Mouse (Mus musculus) MEL (cell line): ENCODE measurements around the gene Gm853. TPM values are rescaled to one million over a fixed set of nuclear protein-coding genes. Genes with fewer than 3 reads are reported as not detected.

ENCODE experiments used
- DNase-seq: peaks from one replicate; pipeline ENCODE4 v3.0.0; 2011; ENCODE audit warnings: low read depth, low spot score
- H3K27ac ChIP-seq: 2 replicates; pipeline ENCODE4 v1.5.1; 2012; ENCODE audit warnings: low read depth, mild to moderate bottlenecking, control low read depth, low read length, moderate library complexity; ENCODE audit not compliant: control insufficient read depth
- H3K27me3 ChIP-seq, 2 experiments: fragments of 150-350 bp in 1 of 2; sonication (generic) in 1 of 2; 2 replicates each; pipeline ENCODE4 v1.6.1; 2012; ENCODE audit warnings: low read length in 2 of 2, mild to moderate bottlenecking in 2 of 2, improper control_type of control experiment in 1 of 2, moderate library complexity in 1 of 2; ENCODE audit not compliant: insufficient read depth in 2 of 2, control insufficient read depth in 1 of 2
- H3K36me3 ChIP-seq, 2 experiments: 2 replicates each; pipeline ENCODE4 v1.6.1; 2012 to 2014; ENCODE audit warnings: low read length in 2 of 2, improper control_type of control experiment in 1 of 2, inconsistent platforms in 1 of 2, mild to moderate bottlenecking in 1 of 2; ENCODE audit not compliant: insufficient read depth in 2 of 2, control insufficient read depth in 1 of 2
- H3K4me1 ChIP-seq, 2 experiments: fragments of 150-350 bp in 1 of 2; sonication (generic) in 1 of 2; 2 replicates each; pipeline ENCODE4 v1.6.1; 2012; ENCODE audit warnings: low read length in 2 of 2, improper control_type of control experiment in 1 of 2, mild to moderate bottlenecking in 1 of 2; ENCODE audit not compliant: insufficient read depth in 2 of 2, control insufficient read depth in 1 of 2
- H3K4me3 ChIP-seq, 2 experiments: fragments of 150-350 bp in 1 of 2; sonication (generic) in 1 of 2; 2 replicates each; pipeline ENCODE4 v1.5.1; 2012; ENCODE audit warnings: low read depth in 2 of 2, low read length in 2 of 2, mild to moderate bottlenecking in 2 of 2, moderate library complexity in 2 of 2, control low read depth in 1 of 2, improper control_type of control experiment in 1 of 2; ENCODE audit not compliant: control insufficient read depth in 1 of 2, insufficient read depth in 1 of 2
- H3K79me2 ChIP-seq: 2 replicates; pipeline ENCODE4 v1.6.1; 2012; ENCODE audit warnings: mild to moderate bottlenecking, low read length, moderate library complexity; ENCODE audit not compliant: control insufficient read depth, poor library complexity, insufficient read depth
- H3K9ac ChIP-seq: 2 replicates; pipeline ENCODE4 v1.6.1; 2012; ENCODE audit warnings: low read depth, mild to moderate bottlenecking, control low read depth, low read length, moderate library complexity; ENCODE audit not compliant: control insufficient read depth, poor library complexity, severe bottlenecking
- H3K9me3 ChIP-seq: fragments of 150-350 bp; sonication (generic); replicated peaks from 2 replicates; pipeline ENCODE4 v1.6.1; 2012; ENCODE audit warnings: mild to moderate bottlenecking, low read length, improper control_type of control experiment, moderate library complexity; ENCODE audit not compliant: insufficient read depth
- BHLHE40 ChIP-seq: IDR thresholded peaks from 2 replicates; pipeline ENCODE4 v1.6.1; 2012; ENCODE audit warnings: low read depth, mild to moderate bottlenecking, inconsistent platforms, low read length, improper control_type of control experiment, borderline replicate concordance
- ETS1 ChIP-seq: IDR thresholded peaks from 2 replicates; pipeline ENCODE4 v1.6.1; 2012; ENCODE audit warnings: low read depth, mild to moderate bottlenecking, inconsistent platforms, low read length, improper control_type of control experiment, moderate library complexity
- HCFC1 ChIP-seq: IDR thresholded peaks from 2 replicates; pipeline ENCODE4 v1.6.1; 2012; ENCODE audit warnings: low read depth, mild to moderate bottlenecking, inconsistent platforms, low read length, improper control_type of control experiment, moderate library complexity
- MAFK ChIP-seq: IDR thresholded peaks from 2 replicates; pipeline ENCODE4 v1.6.1; 2011; ENCODE audit warnings: low read depth, mild to moderate bottlenecking, low read length, improper control_type of control experiment, borderline replicate concordance
- MAX ChIP-seq: IDR thresholded peaks from 2 replicates; pipeline ENCODE4 v1.6.1; 2011; ENCODE audit warnings: low read length, improper control_type of control experiment
- MAZ ChIP-seq: IDR thresholded peaks from 2 replicates; pipeline ENCODE4 v1.6.1; 2012; ENCODE audit warnings: low read depth, mild to moderate bottlenecking, inconsistent platforms, low read length, improper control_type of control experiment
- MXI1 ChIP-seq: IDR thresholded peaks from 2 replicates; pipeline ENCODE4 v1.6.1; 2011; ENCODE audit warnings: mild to moderate bottlenecking, low read depth, low read length, improper control_type of control experiment
- MYB ChIP-seq: IDR thresholded peaks from 2 replicates; pipeline ENCODE4 v1.6.1; 2011; ENCODE audit warnings: mild to moderate bottlenecking, low read depth, low read length, improper control_type of control experiment
- MYC ChIP-seq: IDR thresholded peaks from 2 replicates; pipeline ENCODE4 v1.6.1; 2011; ENCODE audit warnings: low read depth, mild to moderate bottlenecking, low read length, improper control_type of control experiment, moderate library complexity
- NELFE ChIP-seq: IDR thresholded peaks from 2 replicates; pipeline ENCODE4 v1.6.1; 2011; ENCODE audit warnings: low read depth, low read length, improper control_type of control experiment
- POLR2AphosphoS2 ChIP-seq: IDR thresholded peaks from 2 replicates; pipeline ENCODE4 v1.6.1; 2011; ENCODE audit warnings: low read length, improper control_type of control experiment
- POLR2AphosphoS5 ChIP-seq: IDR thresholded peaks from 2 replicates; pipeline ENCODE4 v1.6.1; 2012; ENCODE audit warnings: low read depth, borderline replicate concordance, mild to moderate bottlenecking, inconsistent platforms, low read length, moderate library complexity, mixed read lengths
- RAD21 ChIP-seq: IDR thresholded peaks from 2 replicates; pipeline ENCODE4 v1.6.1; 2011; ENCODE audit warnings: mild to moderate bottlenecking, low read depth, low read length, improper control_type of control experiment
- SIN3A ChIP-seq: IDR thresholded peaks from 2 replicates; pipeline ENCODE4 v1.6.1; 2012; ENCODE audit warnings: low read length, improper control_type of control experiment, inconsistent platforms
- TAL1 ChIP-seq: IDR thresholded peaks from 2 replicates; pipeline ENCODE4 v1.6.1; 2012; ENCODE audit warnings: mild to moderate bottlenecking, inconsistent platforms, low read length, moderate library complexity, mixed read lengths
- TBP ChIP-seq: IDR thresholded peaks from 2 replicates; pipeline ENCODE4 v1.8.0; 2011; ENCODE audit warnings: low read depth, low read length, improper control_type of control experiment
- TCF12 ChIP-seq: IDR thresholded peaks from 2 replicates; pipeline ENCODE4 v1.6.1; 2014; ENCODE audit warnings: low read depth, mild to moderate bottlenecking, inconsistent platforms, low read length, improper control_type of control experiment, moderate library complexity
- USF1 ChIP-seq: IDR thresholded peaks from 2 replicates; pipeline ENCODE4 v1.6.1; 2014; ENCODE audit warnings: low read depth, mild to moderate bottlenecking, inconsistent platforms, low read length, improper control_type of control experiment, moderate library complexity
- USF2 ChIP-seq, 2 experiments: IDR thresholded peaks; 2 replicates each; pipeline ENCODE4 v1.6.1; 2011 to 2012; ENCODE audit warnings: improper control_type of control experiment in 2 of 2, low read length in 2 of 2, borderline replicate concordance in 1 of 2, inconsistent platforms in 1 of 2, low read depth in 1 of 2, mild to moderate bottlenecking in 1 of 2; ENCODE audit not compliant: insufficient read depth in 1 of 2
- ZKSCAN1 ChIP-seq: IDR thresholded peaks from 2 replicates; pipeline ENCODE4 v1.6.1; 2012; ENCODE audit warnings: low read depth, mild to moderate bottlenecking, inconsistent platforms, low read length, improper control_type of control experiment, moderate library complexity
- ZMIZ1 ChIP-seq: IDR thresholded peaks from 2 replicates; pipeline ENCODE4 v1.6.1; 2012; ENCODE audit warnings: low read depth, mild to moderate bottlenecking, inconsistent platforms, low read length, improper control_type of control experiment, moderate library complexity
- ZNF384 ChIP-seq: IDR thresholded peaks from 2 replicates; pipeline ENCODE4 v1.6.1; 2012; ENCODE audit warnings: low read depth, mild to moderate bottlenecking, inconsistent platforms, low read length, improper control_type of control experiment
- polyA plus RNA-seq, 2 experiments: library from polyadenylated mRNA; stranded (reverse) in 1 of 2; unstranded in 1 of 2; fragments of >175 nt in 1 of 2; fragments of >200 nt in 1 of 2; gene quantifications; 2 replicates each; pipeline versions ENCODE4 v1.2.1 to v1.2.4; 2012; ENCODE audit warnings: low replicate concordance in 2 of 2, low read depth in 1 of 2; ENCODE audit not compliant: insufficient read length in 2 of 2, insufficient read depth in 1 of 2, missing spikeins in 1 of 2
- total RNA-seq: library from RNA; depleted of rRNA; stranded (reverse); fragments of 300-350 nt; gene quantifications from 2 replicates; pipeline ENCODE4 v1.2.3, GENCODE M21; 2012

The Gm853 gene
- total and polyA plus RNA-seq, 3 experiments = 0.04 TPM; not detected in 2

DNA sequence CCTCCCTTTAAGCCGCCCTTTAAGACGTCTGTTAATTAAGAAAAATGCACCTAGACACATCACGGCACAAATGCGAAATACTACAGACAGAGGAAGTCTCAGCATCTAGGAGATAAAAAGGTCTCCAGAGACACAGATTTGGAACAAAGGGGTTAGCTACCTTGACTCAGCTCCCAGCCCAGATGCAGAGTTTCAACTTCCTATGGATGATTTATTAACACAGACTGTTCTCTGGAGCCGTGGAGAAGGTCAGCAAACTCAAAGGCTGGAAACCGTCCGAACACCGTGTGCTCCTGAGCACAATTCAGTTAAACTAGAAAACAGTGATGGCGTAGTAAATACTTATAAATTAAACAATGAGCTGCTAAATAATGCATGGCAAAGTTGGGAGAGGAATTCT lies 29.9 kb downstream of the Gm853 start:
- Histone ChIP-seq H3K36me3 (peaks cover 0 to 7% of the 10 kb centered on the region in 2 experiments; a peak in 2 of 4 replicates), H3K9ac (no peak overlapping the region), H3K27ac (no peak overlapping the region), H3K9me3 (no peaks in the 10 kb centered on the region), H3K79me2 (no peaks in the 10 kb centered on the region), H3K4me3 (no peak overlapping the region), H3K27me3 (peaks cover 3 to 6% of the 10 kb centered on the region in 2 experiments; a peak in 3 of 4 replicates), H3K4me1 (peaks cover 3 to 8% of the 10 kb centered on the region in 2 experiments)
- DNase-seq = no peak
- TF ChIP-seq TCF12 (no peak), NELFE (no peak), ETS1 (no peak), BHLHE40 (no peak), SIN3A (no peak), MAZ (no peak), TAL1 (no peak), USF1 (no peak), POLR2AphosphoS5 (no peak)

DNA sequence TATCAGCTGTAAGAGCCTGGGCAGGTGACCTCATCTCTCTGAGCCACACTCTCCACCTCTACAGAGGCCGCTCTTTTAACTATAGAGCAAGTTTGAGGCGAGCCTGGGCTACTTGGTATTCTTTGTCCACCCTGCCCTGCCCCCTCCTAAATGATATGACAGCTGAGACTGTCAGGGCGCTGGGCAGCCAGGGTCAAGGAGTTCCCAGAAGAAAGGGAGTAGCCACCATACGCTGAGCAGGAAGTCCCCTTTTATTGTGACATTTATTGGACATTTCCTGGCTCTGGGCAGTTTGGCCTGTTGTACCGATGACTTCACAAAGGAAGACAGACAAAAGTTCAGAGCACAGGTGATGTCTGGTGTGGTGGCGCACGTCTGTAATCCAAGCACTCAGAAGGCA lies 32.6 kb downstream of the Gm853 start:
- H3K27ac ChIP-seq = no peak overlapping the region
- DNase-seq = no peak
- no peak for TF ChIP-seq ZKSCAN1
- TF ChIP-seq MYB = no peak
- TF ChIP-seq MAFK = no peak
- TF ChIP-seq HCFC1 = no peak
- no peak for TF ChIP-seq TCF12
- TF ChIP-seq MXI1 = no peak
- TF ChIP-seq POLR2AphosphoS2 = no peak
- no peak for TF ChIP-seq ZNF384
- TF ChIP-seq ZMIZ1 = no peak
- TF ChIP-seq POLR2AphosphoS5 = no peak
- TF ChIP-seq USF1 = no peak
- no peak for TF ChIP-seq USF2 (IDR thresholded peaks at IDR 0.05; ENCODE audit: borderline replicate concordance in 1 of 2, insufficient read depth in 1 of 2, low read depth in 1 of 2, low read length in 2 of 2)
- TF ChIP-seq RAD21 = no peak
- no peak for TF ChIP-seq SIN3A
- TF ChIP-seq NELFE = no peak
- no peak for TF ChIP-seq TBP
- no peak for TF ChIP-seq BHLHE40
- TF ChIP-seq MAX = no peak
- no peak for TF ChIP-seq ETS1
- no peak for TF ChIP-seq MYC
- H3K4me3 ChIP-seq = no peak overlapping the region
- H3K9ac ChIP-seq = no peak overlapping the region
- peaks cover 0 to 13% of the 10 kb centered on the region in 2 experiments; a peak in 2 of 4 replicates for H3K36me3 ChIP-seq
- peaks cover 9 to 13% of the 10 kb centered on the region in 2 experiments for H3K4me1 ChIP-seq
- H3K79me2 ChIP-seq = no peaks in the 10 kb centered on the region
- peaks cover 3 to 6% of the 10 kb centered on the region in 2 experiments; a peak in 3 of 4 replicates for H3K27me3 ChIP-seq
- no peaks in the 10 kb centered on the region for H3K9me3 ChIP-seq
